Mouse (Mus musculus): Measurements from ENCODE around the gene S100a11.

S100a11 gene

DNA sequence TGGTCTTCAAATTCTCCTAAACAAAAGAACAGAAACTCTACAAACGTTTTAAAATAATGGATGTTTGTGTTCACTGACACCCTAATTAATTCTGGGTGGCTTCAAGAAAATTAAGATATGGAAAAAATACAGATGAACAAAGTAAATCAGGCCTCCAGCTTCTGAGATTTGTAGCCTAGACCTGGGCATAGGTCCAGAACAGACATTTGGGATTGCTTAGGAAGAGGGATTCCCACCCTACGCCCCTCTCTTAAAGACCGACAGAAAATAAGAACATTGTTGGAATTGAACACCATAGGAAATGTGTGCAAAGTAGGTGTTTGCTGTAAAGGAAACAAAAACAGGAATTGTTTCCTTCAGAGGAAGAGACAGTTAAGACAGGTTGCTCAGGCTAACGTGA lies 37.2 kb downstream of the S100a11 start:
- no peak for DNase-seq (ENCODE audit: low spot score in 2 of 2)

DNA sequence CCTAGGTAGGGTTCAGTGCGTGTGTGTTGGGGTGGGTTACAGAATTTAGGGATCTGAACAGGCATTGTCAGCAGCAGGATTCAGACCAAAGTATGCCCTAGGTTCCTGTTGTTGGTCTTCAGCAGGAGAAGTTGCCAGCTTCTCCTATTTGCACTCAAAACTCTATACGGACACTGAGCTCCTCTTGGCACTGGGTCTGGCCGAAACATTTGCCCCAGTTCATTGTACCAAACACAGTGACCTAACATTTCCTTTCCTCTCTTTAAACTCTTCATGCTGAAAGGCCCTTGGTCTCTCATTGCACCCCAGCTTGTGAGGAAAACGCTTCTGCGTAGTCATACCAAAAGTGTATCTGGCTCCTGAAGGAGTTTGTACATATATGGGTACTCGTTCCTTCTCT lies 39.7 kb downstream of the S100a11 start:
- DNase-seq (ENCODE audit: low spot score in 2 of 2): no peak

DNA sequence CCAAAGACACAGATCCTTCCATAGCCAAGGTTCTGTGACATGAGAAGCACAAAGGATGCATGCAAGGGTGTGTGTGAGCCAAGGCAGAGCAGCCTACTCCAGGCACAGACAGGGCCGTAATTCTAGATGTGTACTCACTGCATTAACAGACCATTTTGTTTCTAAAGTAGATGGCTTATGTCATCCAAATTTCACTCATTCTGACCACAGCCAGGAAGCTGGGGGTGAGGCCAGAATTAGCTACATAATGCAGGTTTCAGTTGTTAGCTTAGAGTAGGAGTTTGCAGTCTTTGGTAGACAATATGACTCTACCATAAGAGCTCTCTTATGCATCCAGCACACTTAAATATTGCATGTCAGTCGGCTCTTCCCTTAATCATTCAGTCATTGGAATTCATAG lies 42.1 kb downstream of the S100a11 start:
- no peak for DNase-seq (ENCODE audit: low spot score in 2 of 2)

GRCm38 (mm10) chr3:93563216-93563615 lies 42.9 kb downstream of the S100a11 start:
- no peak for DNase-seq (ENCODE audit: low spot score in 2 of 2)

GRCm38 (mm10) chr3:93566892-93567291 lies 46.6 kb downstream of the S100a11 start:
- DNase-seq (ENCODE audit: low spot score in 2 of 2): no peak

GRCm38 (mm10) chr3:93567721-93568120 lies 47.4 kb downstream of the S100a11 start:
- DNase-seq (ENCODE audit: low spot score in 2 of 2): no peak

- peak in 1 of 2 experiments; percentile 64 for DNase-seq (ENCODE audit: low spot score in 2 of 2)
These were observed 48.2 kb downstream of the S100a11 start for GRCm38 (mm10) chr3:93568428-93569040.

DNA sequence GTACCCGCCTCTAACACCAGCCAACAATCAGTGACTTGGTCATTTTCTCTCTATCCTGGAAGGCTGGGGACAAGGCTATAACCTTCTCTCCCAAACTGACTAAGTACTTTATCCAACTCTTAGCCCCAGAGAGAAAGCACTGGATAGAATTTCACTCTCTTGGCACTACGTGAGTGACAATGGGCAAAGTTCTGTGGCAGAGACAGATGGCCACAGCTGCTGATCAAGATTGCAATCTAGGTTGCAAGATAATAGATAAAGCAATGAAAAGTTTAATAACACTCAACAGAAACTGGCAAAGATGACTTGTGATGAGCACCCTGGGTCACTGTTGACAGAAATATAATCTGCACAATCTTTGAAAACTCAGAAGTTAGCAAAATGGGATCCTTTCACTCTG lies 48.8 kb downstream of the S100a11 start:
- DNase-seq (ENCODE audit: low spot score in 2 of 2): no peak

- no peak for DNase-seq (ENCODE audit: low spot score in 2 of 2)
These were observed 51.9 kb downstream of the S100a11 start for GRCm38 (mm10) chr3:93572058-93572791.

All from urinary bladder, postnatal 4 days (tissue).